Mouse (Mus musculus) heart, adult 2 months (tissue): ENCODE measurements at regions not wholly inside any gene's neighbourhood (a gene's known extent, or its start where the extent isn't known, plus 50 kb on each side); places are given as distances from the start of the nearest gene placed in this dataset.

Experiments
- DNase-seq, 2 experiments: peaks; one replicate each; pipeline ENCODE4 v3.0.0; 2021
- H3K27ac ChIP-seq: fragments of 200-600 bp; 2 replicates; pipeline ENCODE4 v1.8.1; 2022
- H3K27me3 ChIP-seq: fragments of 200-500 bp; 2 replicates; pipeline ENCODE4 v1.6.1; 2012; ENCODE audit warnings: mild to moderate bottlenecking, low read length, inconsistent platforms, mixed read lengths; ENCODE audit not compliant: control insufficient read depth, insufficient read depth
- H3K36me3 ChIP-seq: fragments of 200-500 bp; 2 replicates; pipeline ENCODE4 v1.6.1; 2012; ENCODE audit warnings: low read length, inconsistent platforms; ENCODE audit not compliant: control insufficient read depth, insufficient read depth
- H3K4me1 ChIP-seq: fragments of 200-500 bp; 2 replicates; pipeline ENCODE4 v1.6.1; 2011; ENCODE audit warnings: low read length; ENCODE audit not compliant: control insufficient read depth, insufficient read depth
- H3K4me3 ChIP-seq: fragments of 200-600 bp; 2 replicates; pipeline ENCODE4 v1.8.1; 2022
- H3K79me2 ChIP-seq: fragments of 200-500 bp; replicated peaks from 2 replicates; pipeline ENCODE4 v1.6.1; 2012; ENCODE audit warnings: mild to moderate bottlenecking, inconsistent platforms, low read length, moderate library complexity, mixed read lengths; ENCODE audit not compliant: control insufficient read depth, insufficient read depth
- H3K9ac ChIP-seq: fragments of 200-500 bp; 2 replicates; pipeline ENCODE4 v1.6.1; 2012; ENCODE audit warnings: low read depth, mild to moderate bottlenecking, control low read depth, inconsistent platforms, low read length, mixed read lengths
- CTCF ChIP-seq: fragments of 200-600 bp; IDR thresholded peaks from 2 replicates; pipeline ENCODE4 v1.8.1; 2022; ENCODE audit warnings: antibody characterized with exemption, mild to moderate bottlenecking, moderate library complexity
- EP300 ChIP-seq: fragments of 200-500 bp; IDR thresholded peaks from 2 replicates; pipeline ENCODE4 v1.6.1; 2011; ENCODE audit warnings: low read depth, low read length, control low read depth; ENCODE audit not compliant: insufficient read depth
- POLR2A ChIP-seq: fragments of 200-500 bp; IDR thresholded peaks from 2 replicates; pipeline ENCODE4 v1.6.1; 2011; ENCODE audit warnings: mild to moderate bottlenecking, low read depth, low read length, control low read depth; ENCODE audit not compliant: insufficient read depth
- WGBS: fragments of 180-500 bp; shearing (Covaris S2); methylation state at CpG from one replicate; pipeline ENCODE4 v1.1.7; 2018; 5-methylcytosine and 5-hydroxymethylcytosine counted together
- intact Hi-C: fragments of 180-260 bp; cut with DNase I; formaldehyde crosslinking; loops from one replicate; pipeline ENCODE4 v1.15.1; 2025

DNA sequence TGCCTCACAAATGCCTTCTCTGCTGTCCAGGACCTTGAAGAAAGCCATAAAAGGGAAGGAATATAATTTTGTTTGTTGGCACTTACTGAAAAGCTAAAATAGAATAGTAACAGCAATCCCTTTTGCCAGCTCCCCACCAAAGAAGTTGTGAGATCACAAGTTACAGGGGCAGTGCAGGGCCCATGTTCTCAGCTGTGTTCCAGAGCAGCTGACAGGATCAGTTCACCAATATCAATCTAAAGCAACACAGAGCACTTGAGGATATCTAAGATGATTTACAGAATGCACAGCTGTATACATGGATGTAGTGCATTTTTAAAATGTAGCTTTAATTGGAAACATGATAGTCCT lies 63.4 kb upstream of the Mbnl1 start:
- Histone ChIP-seq H3K4me1 (peaks cover 6% of the 10 kb centered on the region), H3K4me3 (peak overlapping the region; percentile 56), H3K79me2 (no peaks in the 10 kb centered on the region), H3K36me3 (peaks cover 3% of the 10 kb centered on the region; the same call in 1 of the 2 replicates), H3K9ac (peak overlapping the region; percentile 53; the same call in 1 of the 2 replicates), H3K27ac (peak overlapping the region; percentile 93), H3K27me3 (no peaks in the 10 kb centered on the region)
- no peak for TF ChIP-seq POLR2A
- no peak for TF ChIP-seq EP300
- TF ChIP-seq CTCF = no peak
- intact Hi-C loops = loop anchor here (5.0 kb wide), 2 partner anchors 93 to 193 kb away; no protein-coding TSS in a partner anchor
- DNase-seq = peak in 1 of 2 experiments; percentile 21

DNA sequence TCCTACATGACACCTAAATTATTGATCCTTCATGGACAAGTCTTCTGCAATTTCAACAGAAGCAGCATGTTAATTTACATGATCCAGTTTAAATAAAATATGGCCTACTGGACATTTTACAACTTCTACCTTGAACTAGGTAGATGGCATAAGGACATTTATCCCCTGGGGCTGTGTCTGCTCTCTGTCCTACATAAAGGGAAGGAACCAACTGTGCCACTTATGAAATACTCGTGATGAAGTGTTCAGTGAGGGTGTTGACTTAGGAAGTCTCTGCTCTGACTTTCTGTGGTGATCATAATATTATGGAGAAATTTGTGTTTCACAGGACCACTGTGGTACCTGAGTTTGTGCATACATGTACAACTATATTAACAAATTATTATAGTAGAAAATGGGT lies 60.9 kb upstream of the Mbnl1 start:
- 57% methylated on average over 1 of the region's 1 CpGs for WGBS

GRCm38 (mm10) chr3:60412206-60412605 lies 60.4 kb upstream of the Mbnl1 start:
- no peaks in the 10 kb centered on the region for H3K79me2 ChIP-seq
- no peaks in the 10 kb centered on the region for H3K27me3 ChIP-seq
- H3K36me3 ChIP-seq = peaks cover 3% of the 10 kb centered on the region; the same call in 1 of the 2 replicates
- TF ChIP-seq POLR2A (no peak), EP300 (no peak), CTCF (no peak)
- peaks cover 6% of the 10 kb centered on the region for H3K4me1 ChIP-seq
- intact Hi-C loops = loop anchor here (5.0 kb wide), 1 partner anchor 55 kb away; no protein-coding TSS in a partner anchor
- H3K27ac ChIP-seq = no peak overlapping the region
- no peak overlapping the region for H3K9ac ChIP-seq
- no peak for DNase-seq
- no peak overlapping the region for H3K4me3 ChIP-seq

More for the DNA sequence above, 60.9 kb upstream of the Mbnl1 start:
- Histone ChIP-seq H3K27me3 (no peaks in the 10 kb centered on the region), H3K27ac (no peak overlapping the region), H3K79me2 (no peaks in the 10 kb centered on the region), H3K4me1 (peaks cover 6% of the 10 kb centered on the region), H3K4me3 (no peak overlapping the region), H3K36me3 (peaks cover 3% of the 10 kb centered on the region; the same call in 1 of the 2 replicates), H3K9ac (no peak overlapping the region)
- no peak for TF ChIP-seq CTCF
- TF ChIP-seq EP300 = no peak
- no peak for TF ChIP-seq POLR2A
- intact Hi-C loops = loop anchor here (5.0 kb wide), 1 partner anchor 56 kb away; no protein-coding TSS in a partner anchor
- DNase-seq = no peak

GRCm38 (mm10) chr3:60413749-60414148 lies 58.9 kb upstream of the Mbnl1 start:
- no peak for DNase-seq
- no peaks in the 10 kb centered on the region for H3K79me2 ChIP-seq
- WGBS = 58% methylated on average over 3 of the region's 3 CpGs
- peaks cover 3% of the 10 kb centered on the region for H3K4me1 ChIP-seq
- H3K4me3 ChIP-seq = no peak overlapping the region
- intact Hi-C loops = loop anchor here (5.0 kb wide), 1 partner anchor 54 kb away; no protein-coding TSS in a partner anchor
- no peak overlapping the region for H3K9ac ChIP-seq
- no peak overlapping the region for H3K27ac ChIP-seq
- no peaks in the 10 kb centered on the region for H3K27me3 ChIP-seq
- TF ChIP-seq CTCF = no peak
- TF ChIP-seq POLR2A = no peak
- no peak for TF ChIP-seq EP300
- peaks cover 3% of the 10 kb centered on the region; the same call in 1 of the 2 replicates for H3K36me3 ChIP-seq

GRCm38 (mm10) chr3:60417001-60417400 lies 55.6 kb upstream of the Mbnl1 start:
- Histone ChIP-seq H3K9ac (no peak overlapping the region), H3K27me3 (no peaks in the 10 kb centered on the region), H3K4me3 (no peak overlapping the region), H3K4me1 (no peaks in the 10 kb centered on the region), H3K27ac (no peak overlapping the region), H3K79me2 (no peaks in the 10 kb centered on the region), H3K36me3 (no peaks in the 10 kb centered on the region)
- intact Hi-C loops = no loop called here
- no peak for DNase-seq
- TF ChIP-seq CTCF = no peak
- no peak for TF ChIP-seq EP300
- no peak for TF ChIP-seq POLR2A
- WGBS = 80% methylated on average over 1 of the region's 1 CpGs

GRCm38 (mm10) chr3:60418652-60419051 lies 54.0 kb upstream of the Mbnl1 start:
- intact Hi-C loops = no loop called here
- no peaks in the 10 kb centered on the region for H3K36me3 ChIP-seq
- H3K27me3 ChIP-seq = no peaks in the 10 kb centered on the region
- no peak overlapping the region for H3K27ac ChIP-seq
- no peak overlapping the region for H3K4me3 ChIP-seq
- H3K9ac ChIP-seq = no peak overlapping the region
- TF ChIP-seq EP300 (no peak), POLR2A (no peak), CTCF (no peak)
- no peaks in the 10 kb centered on the region for H3K79me2 ChIP-seq
- DNase-seq = no peak
- H3K4me1 ChIP-seq = no peaks in the 10 kb centered on the region
